Mouse (Mus musculus) ES-Bruce4 (cell line): ENCODE results near the gene C130050O18Rik. TPM values are rescaled to one million over a fixed set of nuclear protein-coding genes. Genes with fewer than 3 reads are reported as not detected.

ENCODE experiments used
- H3K27ac ChIP-seq: 2 replicates; pipeline ENCODE4 v1.5.1; 2012; ENCODE audit warnings: low read length, inconsistent platforms; ENCODE audit not compliant: insufficient read depth
- H3K27me3 ChIP-seq: 2 replicates; pipeline ENCODE4 v1.6.1; 2012; ENCODE audit warnings: mild to moderate bottlenecking, low read length, inconsistent platforms; ENCODE audit not compliant: control insufficient read depth, poor library complexity, insufficient read depth, severe bottlenecking
- H3K36me3 ChIP-seq: 2 replicates; pipeline ENCODE4 v1.6.1; 2012; ENCODE audit warnings: inconsistent platforms, mild to moderate bottlenecking, low read length, moderate library complexity; ENCODE audit not compliant: control insufficient read depth, poor library complexity, insufficient read depth, severe bottlenecking
- H3K4me1 ChIP-seq: one replicate; pipeline ENCODE4 v1.8.1; 2011; ENCODE audit warnings: low read length; ENCODE audit not compliant: control insufficient read depth, insufficient read depth
- H3K4me3 ChIP-seq: 2 replicates; pipeline ENCODE4 v1.5.1; 2011; ENCODE audit warnings: low read depth, mild to moderate bottlenecking, low read length
- H3K9ac ChIP-seq: 2 replicates; pipeline ENCODE4 v1.6.1; 2012; ENCODE audit warnings: low read depth, mild to moderate bottlenecking, inconsistent platforms; ENCODE audit not compliant: poor library complexity, severe bottlenecking
- H3K9me3 ChIP-seq: replicated peaks from 2 replicates; pipeline ENCODE4 v1.6.1; 2012; ENCODE audit warnings: mild to moderate bottlenecking, low read length, inconsistent platforms; ENCODE audit not compliant: control insufficient read depth, poor library complexity, insufficient read depth, severe bottlenecking
- CTCF ChIP-seq: IDR thresholded peaks from one replicate; pipeline ENCODE4 v1.8.1; 2011; ENCODE audit warnings: low read depth, low read length
- EP300 ChIP-seq: IDR thresholded peaks from 2 replicates; pipeline ENCODE4 v1.6.1; 2011; ENCODE audit warnings: low read depth, low read length; ENCODE audit not compliant: insufficient read depth
- POLR2A ChIP-seq: IDR thresholded peaks from one replicate; pipeline ENCODE4 v1.8.1; 2011; ENCODE audit warnings: low read length; ENCODE audit not compliant: insufficient read depth
- polyA plus RNA-seq: library from polyadenylated mRNA; stranded (reverse); fragments of >200 nt; gene quantifications from 2 replicates; pipeline ENCODE4 v1.2.4, GENCODE M21; 2011; ENCODE audit warnings: low read depth; ENCODE audit not compliant: missing spikeins, insufficient read depth, insufficient read length

Gene C130050O18Rik
- polyA plus RNA-seq, 1 experiment: not detected

GRCm38 (mm10) chr5:139432333-139432732, 27.3 kb downstream of the C130050O18Rik start:
- H3K4me3 ChIP-seq: no peak overlapping the region
- TF ChIP-seq CTCF (no peak), POLR2A (no peak), EP300 (no peak)
- no peaks in the 10 kb centered on the region for H3K4me1 ChIP-seq
- H3K9me3 ChIP-seq: no peaks in the 10 kb centered on the region
- no peak overlapping the region for H3K9ac ChIP-seq
- H3K27me3 ChIP-seq: no peaks in the 10 kb centered on the region
- H3K27ac ChIP-seq: no peak overlapping the region
- no peaks in the 10 kb centered on the region for H3K36me3 ChIP-seq

- no peak for TF ChIP-seq EP300
- TF ChIP-seq CTCF: no peak
- no peak for TF ChIP-seq POLR2A
- Histone ChIP-seq H3K4me1 (no peaks in the 10 kb centered on the region), H3K9ac (no peak overlapping the region)
Measured at GRCm38 (mm10) chr5:139432747-139433508, 27.8 kb downstream of the C130050O18Rik start.

GRCm38 (mm10) chr5:139433842-139434568, 28.9 kb downstream of the C130050O18Rik start:
- Histone ChIP-seq H3K4me1 (no peaks in the 10 kb centered on the region), H3K4me3 (no peak overlapping the region), H3K9me3 (no peaks in the 10 kb centered on the region), H3K27ac (no peak overlapping the region), H3K9ac (no peak overlapping the region), H3K27me3 (no peaks in the 10 kb centered on the region), H3K36me3 (no peaks in the 10 kb centered on the region)
- TF ChIP-seq CTCF (no peak), POLR2A (no peak), EP300 (no peak)

More at GRCm38 (mm10) chr5:139432747-139433508, 27.8 kb downstream of the C130050O18Rik start:
- H3K27me3 ChIP-seq: no peaks in the 10 kb centered on the region
- no peak overlapping the region for H3K4me3 ChIP-seq
- no peaks in the 10 kb centered on the region for H3K9me3 ChIP-seq
- no peak overlapping the region for H3K27ac ChIP-seq
- no peaks in the 10 kb centered on the region for H3K36me3 ChIP-seq

- Histone ChIP-seq H3K4me3 (no peak overlapping the region), H3K36me3 (no peaks in the 10 kb centered on the region), H3K27ac (no peak overlapping the region), H3K4me1 (no peaks in the 10 kb centered on the region), H3K27me3 (no peaks in the 10 kb centered on the region), H3K9me3 (no peaks in the 10 kb centered on the region), H3K9ac (no peak overlapping the region)
- TF ChIP-seq EP300 (no peak), CTCF (no peak), POLR2A (no peak)
Measured at GRCm38 (mm10) chr5:139434940-139435339, 29.9 kb downstream of the C130050O18Rik start.

- no peak for TF ChIP-seq EP300
- Histone ChIP-seq H3K4me1 (no peaks in the 10 kb centered on the region), H3K4me3 (no peak overlapping the region)
Measured at GRCm38 (mm10) chr5:139437769-139438168, 32.7 kb downstream of the C130050O18Rik start.

GRCm38 (mm10) chr5:139438440-139438839, 33.4 kb downstream of the C130050O18Rik start:
- H3K27me3 ChIP-seq: no peaks in the 10 kb centered on the region
- no peak overlapping the region for H3K9ac ChIP-seq
- no peak overlapping the region for H3K4me3 ChIP-seq
- no peaks in the 10 kb centered on the region for H3K9me3 ChIP-seq
- H3K36me3 ChIP-seq: no peaks in the 10 kb centered on the region
- H3K27ac ChIP-seq: no peak overlapping the region
- TF ChIP-seq POLR2A (no peak), CTCF (no peak), EP300 (no peak)
- no peaks in the 10 kb centered on the region for H3K4me1 ChIP-seq

More at GRCm38 (mm10) chr5:139437769-139438168, 32.7 kb downstream of the C130050O18Rik start:
- no peak overlapping the region for H3K9ac ChIP-seq
- H3K9me3 ChIP-seq: no peaks in the 10 kb centered on the region
- H3K27me3 ChIP-seq: no peaks in the 10 kb centered on the region
- no peak overlapping the region for H3K27ac ChIP-seq
- H3K36me3 ChIP-seq: no peaks in the 10 kb centered on the region
